Mouse (Mus musculus): ENCODE results near the gene Gm6377. TPM values are rescaled to one million over a fixed set of nuclear protein-coding genes. Genes with fewer than 3 reads are reported as not detected.

The Gm6377 gene
- total RNA-seq, 2 experiments from 2014 or later: not detected

- intact Hi-C loops (cut with DNase I): no loop called here
- Histone ChIP-seq H3K4me3 (no peak overlapping the region), H3K27ac (no peak overlapping the region)
- TF ChIP-seq CTCF (IDR thresholded peaks at IDR 0.05): no peak
- DNase-seq: no peak
Observed at GRCm38 (mm10) chrX:109235383-109236036, 39.0 kb downstream of the Gm6377 start.

GRCm38 (mm10) chrX:109238163-109238562 is 41.6 kb downstream of the Gm6377 start:
- no peak overlapping the region for H3K4me3 ChIP-seq
- DNase-seq: no peak
- TF ChIP-seq CTCF (IDR thresholded peaks at IDR 0.05): peak; percentile 56
- no peak overlapping the region for H3K27ac ChIP-seq
- intact Hi-C loops (cut with DNase I): no loop called here

Other genes starting within 250 kb of the Gm6377 start
- 10 to 100 TPM in 1 of 2 experiments, 1 to 10 TPM in 1; 3.7 to 14.7 TPM for gene Hmgn5, start 183.4 kb upstream of the Gm6377 start, total RNA-seq (2021)
- gene Sh3bgrl, start 101.4 kb upstream of the Gm6377 start, total RNA-seq (2021): 10 to 100 TPM; 10.7 to 12.7 TPM